Mouse (Mus musculus): ENCODE measurements around the gene Eif5b.
A peak's percentile ranks its signal among the peaks of the same experiment; 100 is the strongest.
"Not testable (repeated sequence)": the region's sequence is repeated elsewhere in the genome, so short reads cannot be mapped to it uniquely, and the experiment has no call there.

Gene Eif5b

GRCm38 (mm10) chr1:37997867-37998266 is at the start of gene Eif5b, which contains the start of gene Txndc9:
Eif5b (plus strand) TSS chr1:37998010.
Txndc9 (minus strand) TSS chr1:37997893.
- peak; percentile 86 to 88 for DNase-seq (ENCODE audit: low read depth in 2 of 2, low spot score in 2 of 2)

- no peak for DNase-seq (ENCODE audit: low read depth in 2 of 2, low spot score in 2 of 2)
These were observed 48.9 kb upstream of the Eif5b start for GRCm38 (mm10) chr1:37948906-37949305.

GRCm38 (mm10) chr1:37954786-37955185 is 43.0 kb upstream of the Eif5b start:
- no peak for DNase-seq (ENCODE audit: low read depth in 2 of 2, low spot score in 2 of 2)

GRCm38 (mm10) chr1:37955251-37955650 is 42.6 kb upstream of the Eif5b start:
- DNase-seq (ENCODE audit: low read depth in 2 of 2, low spot score in 2 of 2) = no peak

GRCm38 (mm10) chr1:37956690-37957431 is 40.9 kb upstream of the Eif5b start:
- DNase-seq (ENCODE audit: low read depth in 2 of 2, low spot score in 2 of 2) = no peak

- no peak for DNase-seq (ENCODE audit: low read depth in 2 of 2, low spot score in 2 of 2)
These were observed 40.2 kb upstream of the Eif5b start, which contains the start of gene Lyg1 for GRCm38 (mm10) chr1:37957659-37958058. Lyg1 (minus strand) TSS chr1:37957759.

GRCm38 (mm10) chr1:37958516-37958915 is 39.3 kb upstream of the Eif5b start:
- DNase-seq (ENCODE audit: low read depth in 2 of 2, low spot score in 2 of 2) = no peak

GRCm38 (mm10) chr1:37959486-37959885 is 38.3 kb upstream of the Eif5b start:
- DNase-seq (ENCODE audit: low read depth in 2 of 2, low spot score in 2 of 2) = no peak

- no peak for DNase-seq (ENCODE audit: low read depth in 2 of 2, low spot score in 2 of 2)
These were observed 32.2 kb upstream of the Eif5b start for GRCm38 (mm10) chr1:37965571-37965970.

- DNase-seq (ENCODE audit: low read depth in 2 of 2, low spot score in 2 of 2) = no peak
These were observed 29.1 kb upstream of the Eif5b start for GRCm38 (mm10) chr1:37968746-37969145.

GRCm38 (mm10) chr1:37971520-37971919 is 26.3 kb upstream of the Eif5b start:
- no peak for DNase-seq (ENCODE audit: low read depth in 2 of 2, low spot score in 2 of 2)

GRCm38 (mm10) chr1:37976666-37977065 is 21.1 kb upstream of the Eif5b start:
- DNase-seq (ENCODE audit: low read depth in 2 of 2, low spot score in 2 of 2) = not testable (repeated sequence)

- no peak for DNase-seq (ENCODE audit: low read depth in 2 of 2, low spot score in 2 of 2)
These were observed 20.5 kb upstream of the Eif5b start for GRCm38 (mm10) chr1:37977303-37977702.

- no peak for DNase-seq (ENCODE audit: low read depth in 2 of 2, low spot score in 2 of 2)
These were observed 13.5 kb upstream of the Eif5b start for GRCm38 (mm10) chr1:37984326-37984725.

GRCm38 (mm10) chr1:37985764-37986323 is 12.0 kb upstream of the Eif5b start:
- DNase-seq (ENCODE audit: low read depth in 2 of 2, low spot score in 2 of 2) = no peak

GRCm38 (mm10) chr1:37987856-37988255 is 10.0 kb upstream of the Eif5b start:
- DNase-seq (ENCODE audit: low read depth in 2 of 2, low spot score in 2 of 2) = no peak

GRCm38 (mm10) chr1:37996226-37996625 is 1.6 kb upstream of the Eif5b start:
- DNase-seq (ENCODE audit: low read depth in 2 of 2, low spot score in 2 of 2) = no peak

- peak; percentile 96 to 98 for DNase-seq (ENCODE audit: low read depth in 2 of 2, low spot score in 2 of 2)
These were observed 829 bp upstream of the Eif5b start for GRCm38 (mm10) chr1:37996877-37997484.

GRCm38 (mm10) chr1:37998371-37999199 is 775 bp downstream of the Eif5b start:
- DNase-seq (ENCODE audit: low read depth in 2 of 2, low spot score in 2 of 2) = no peak

- DNase-seq (ENCODE audit: low read depth in 2 of 2, low spot score in 2 of 2) = no peak
These were observed 1.7 kb downstream of the Eif5b start for GRCm38 (mm10) chr1:37999552-37999951.

- no peak for DNase-seq (ENCODE audit: low read depth in 2 of 2, low spot score in 2 of 2)
These were observed 3.0 kb downstream of the Eif5b start for GRCm38 (mm10) chr1:38000844-38001243.

Measured in CD8-positive naive resting alpha-beta T cell, adult 2 months (primary cell).